Mouse (Mus musculus) thymus, adult 2 months (tissue): ENCODE results near the gene Zfp593.
A peak's percentile ranks its signal among the peaks of the same experiment; 100 is the strongest.

Experiments
- CTCF ChIP-seq: fragments of 200-500 bp; IDR thresholded peaks from 2 replicates; pipeline ENCODE4 v1.5.1; 2012; ENCODE audit warnings: mild to moderate bottlenecking, control low read depth, low read length, moderate library complexity, borderline replicate concordance; ENCODE audit not compliant: control insufficient read depth, poor library complexity, insufficient read depth; ENCODE audit errors: extremely low read depth
- POLR2A ChIP-seq: fragments of 200-500 bp; IDR thresholded peaks from 2 replicates; pipeline ENCODE4 v1.6.1; 2012; ENCODE audit warnings: mild to moderate bottlenecking, low read length, control low read depth, moderate library complexity; ENCODE audit not compliant: control insufficient read depth, poor library complexity, insufficient read depth; ENCODE audit errors: extremely low read depth

DNA sequence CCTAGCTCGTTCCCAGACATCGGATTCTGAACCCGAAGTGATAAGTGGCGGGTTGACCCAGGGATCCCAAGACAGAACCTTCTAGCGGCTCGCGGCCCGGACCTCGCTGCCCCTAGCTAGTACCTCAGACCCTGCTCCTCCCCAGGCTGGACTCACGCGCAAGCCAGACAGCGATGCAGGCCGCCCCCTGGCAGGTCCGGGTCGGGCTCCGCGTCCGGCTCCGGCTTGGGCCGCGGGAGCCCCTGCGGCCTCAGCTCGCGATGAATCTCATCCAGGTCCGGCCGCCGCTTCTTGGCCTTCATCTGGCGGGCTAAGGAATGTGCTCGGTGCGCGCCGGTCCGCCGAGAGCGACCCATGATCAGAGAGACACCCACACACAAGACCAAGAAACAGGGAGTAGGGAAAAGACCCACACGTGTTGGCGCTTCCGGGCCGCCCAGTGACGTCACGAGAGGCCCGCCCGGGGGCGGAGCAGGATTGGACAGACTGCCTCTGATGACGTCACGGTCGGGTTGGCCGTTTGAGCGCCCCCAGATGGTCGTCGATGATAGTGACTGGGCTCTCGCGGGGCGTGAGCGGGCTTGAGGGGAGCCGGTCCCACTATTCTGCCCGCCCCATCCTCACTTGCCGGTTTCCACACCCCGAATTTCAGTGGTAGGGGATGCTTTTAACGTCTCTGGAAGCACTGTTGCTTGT is at the start of gene Zfp593:
- TF ChIP-seq CTCF (peak; percentile 90), POLR2A (no peak; the same call in 1 of the 2 replicates)
